Mouse (Mus musculus): Measurements from ENCODE around the gene Foxr1.

DNA sequence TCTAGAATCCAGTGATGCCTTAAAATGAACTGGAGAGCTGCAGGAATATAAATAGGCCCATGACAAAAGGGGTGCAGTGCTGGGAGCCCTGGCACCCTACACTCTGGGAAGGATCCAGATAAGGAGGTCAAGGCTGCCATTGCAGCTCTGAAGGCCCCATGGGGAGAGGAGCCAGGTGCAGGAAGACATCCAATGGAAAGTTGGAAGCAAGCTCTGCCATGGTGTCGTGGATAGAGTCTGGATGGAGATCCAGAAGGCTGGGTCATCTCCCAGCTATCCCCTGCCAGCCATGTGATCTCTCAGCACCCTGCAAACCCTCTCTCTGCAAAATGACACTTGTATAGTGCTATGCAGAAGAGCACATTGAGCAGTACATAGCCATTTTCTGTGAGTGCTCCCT lies 33.4 kb upstream of the Foxr1 start:
- TF ChIP-seq ZC3H11A (IDR thresholded peaks at IDR 0.05; ENCODE audit: borderline replicate concordance, low read depth, low read length) (no peak), HCFC1 (IDR thresholded peaks at IDR 0.05; ENCODE audit: borderline replicate concordance, insufficient read depth, low read length) (no peak), ZNF384 (IDR thresholded peaks at IDR 0.05; ENCODE audit: low read depth, low read length) (no peak), MAFK (IDR thresholded peaks at IDR 0.05; ENCODE audit: insufficient read depth, low read depth, low read length) (no peak)
